Mouse (Mus musculus): ENCODE data around the gene Ltbp1. TPM values are rescaled to one million over a fixed set of nuclear protein-coding genes. Genes with fewer than 3 reads are reported as not detected.

Ltbp1 gene
- total RNA-seq, 2 experiments from 2014 or later: 66.6 to 69.0 TPM

GRCm38 (mm10) chr17:75258427-75258826 is 253.1 kb downstream of the Ltbp1 start:
- intact Hi-C loops (cut with DNase I): no loop called here

GRCm38 (mm10) chr17:75263336-75263990 is 258.1 kb downstream of the Ltbp1 start:
- intact Hi-C loops (cut with DNase I): no loop called here
- no peak for DNase-seq

More at GRCm38 (mm10) chr17:75258427-75258826, 253.1 kb downstream of the Ltbp1 start:
- no peak for DNase-seq

GRCm38 (mm10) chr17:75268506-75268905 is 263.1 kb downstream of the Ltbp1 start:
- peak; percentile 41 to 46 for DNase-seq
- intact Hi-C loops (cut with DNase I): no loop called here

- intact Hi-C loops (cut with DNase I): no loop called here
- no peak for DNase-seq
These were observed 267.1 kb downstream of the Ltbp1 start for GRCm38 (mm10) chr17:75272446-75272845.

GRCm38 (mm10) chr17:75273272-75273671 is 267.9 kb downstream of the Ltbp1 start:
- intact Hi-C loops (cut with DNase I): no loop called here
- no peak for DNase-seq

- no peak for DNase-seq
- intact Hi-C loops (cut with DNase I): no loop called here
These were observed 269.9 kb downstream of the Ltbp1 start for GRCm38 (mm10) chr17:75275302-75275701.

- no peak for DNase-seq
- intact Hi-C loops (cut with DNase I): no loop called here
These were observed 272.7 kb downstream of the Ltbp1 start for GRCm38 (mm10) chr17:75278106-75278505.

- DNase-seq: no peak
- intact Hi-C loops (cut with DNase I): no loop called here
These were observed 273.2 kb downstream of the Ltbp1 start for GRCm38 (mm10) chr17:75278561-75278960.

- intact Hi-C loops (cut with DNase I): no loop called here
- no peak for DNase-seq
These were observed 276.0 kb downstream of the Ltbp1 start for GRCm38 (mm10) chr17:75281345-75281744.

GRCm38 (mm10) chr17:75284876-75285708 is 279.7 kb downstream of the Ltbp1 start:
- no peak for DNase-seq
- intact Hi-C loops (cut with DNase I): no loop called here

- intact Hi-C loops (cut with DNase I): no loop called here
- DNase-seq: no peak
These were observed 287.6 kb downstream of the Ltbp1 start for GRCm38 (mm10) chr17:75292986-75293385.

GRCm38 (mm10) chr17:75293725-75294124 is 288.4 kb downstream of the Ltbp1 start:
- intact Hi-C loops (cut with DNase I): no loop called here
- DNase-seq: peak; percentile 41 to 52

GRCm38 (mm10) chr17:75300908-75301307 is 295.5 kb downstream of the Ltbp1 start:
- no peak for DNase-seq
- intact Hi-C loops (cut with DNase I): no loop called here

- intact Hi-C loops (cut with DNase I): no loop called here
- no peak for DNase-seq
These were observed 299.5 kb downstream of the Ltbp1 start for GRCm38 (mm10) chr17:75304807-75305420.

- DNase-seq: no peak
- intact Hi-C loops (cut with DNase I): no loop called here
These were observed 300.3 kb downstream of the Ltbp1 start for GRCm38 (mm10) chr17:75305714-75306113.

GRCm38 (mm10) chr17:75307070-75308011 is 302.0 kb downstream of the Ltbp1 start:
- no peak for DNase-seq
- intact Hi-C loops (cut with DNase I): no loop called here

- peak; percentile 31 to 40 for DNase-seq
- intact Hi-C loops (cut with DNase I): no loop called here
These were observed 311.7 kb downstream of the Ltbp1 start for GRCm38 (mm10) chr17:75317106-75317505.

- no peak for DNase-seq
- intact Hi-C loops (cut with DNase I): no loop called here
These were observed 317.9 kb downstream of the Ltbp1 start for GRCm38 (mm10) chr17:75323229-75323628.

GRCm38 (mm10) chr17:75323766-75324165 is 318.4 kb downstream of the Ltbp1 start:
- intact Hi-C loops (cut with DNase I): no loop called here
- DNase-seq: no peak

GRCm38 (mm10) chr17:75328102-75328639 is 322.8 kb downstream of the Ltbp1 start:
- DNase-seq: peak in 1 of 2 experiments; percentile 8
- intact Hi-C loops (cut with DNase I): no loop called here

All from heart, postnatal 10 days (tissue).